Mouse (Mus musculus): ENCODE data around the gene Tymp. TPM values are rescaled to one million over a fixed set of nuclear protein-coding genes. Genes with fewer than 3 reads are reported as not detected.

The Tymp gene
- polyA plus RNA-seq, 1 experiment from 2014 or later = 1.3 TPM

GRCm38 (mm10) chr15:89390081-89390480 lies 13.2 kb upstream of the Tymp start:
- WGBS = 89% methylated on average over 10 of the region's 10 CpGs
- Histone ChIP-seq H3K4me1 (no peaks in the 10 kb centered on the region), H3K9ac (no peak overlapping the region)

GRCm38 (mm10) chr15:89387127-89387526 lies 10.3 kb upstream of the Tymp start:
- Histone ChIP-seq H3K4me3 (no peak overlapping the region), H3K27me3 (peaks cover 39% of the 10 kb centered on the region), H3K9ac (no peak overlapping the region), H3K36me3 (no peaks in the 10 kb centered on the region), H3K9me3 (no peaks in the 10 kb centered on the region), H3K27ac (no peak overlapping the region), H3K4me2 (replicated peaks) (no peak overlapping the region), H3K4me1 (no peaks in the 10 kb centered on the region)
- 47% methylated on average over 12 of the region's 12 CpGs for WGBS
- ATAC-seq (ENCODE audit: low FRiP score, low read depth) = no peak

More at GRCm38 (mm10) chr15:89390081-89390480, 13.2 kb upstream of the Tymp start:
- no peak overlapping the region for H3K4me3 ChIP-seq
- no peak overlapping the region for H3K4me2 ChIP-seq (replicated peaks)
- no peak overlapping the region for H3K27ac ChIP-seq
- peaks cover 20% of the 10 kb centered on the region for H3K27me3 ChIP-seq
- no peak for ATAC-seq (ENCODE audit: low FRiP score, low read depth)
- no peaks in the 10 kb centered on the region for H3K36me3 ChIP-seq
- H3K9me3 ChIP-seq = no peaks in the 10 kb centered on the region

- Histone ChIP-seq H3K9me3 (no peaks in the 10 kb centered on the region), H3K4me2 (replicated peaks) (no peak within 1 kb of the TSS), H3K27ac (no peak within 1 kb of the TSS), H3K36me3 (no peaks in the 10 kb centered on the region), H3K27me3 (peaks cover 61% of the 10 kb centered on the region), H3K4me1 (no peaks in the 10 kb centered on the region), H3K4me3 (no peak within 1 kb of the TSS), H3K9ac (no peak within 1 kb of the TSS)
- 87% methylated on average over 7 of the region's 7 CpGs for WGBS
- ATAC-seq (ENCODE audit: low FRiP score, low read depth) = no peak
Measured at GRCm38 (mm10) chr15:89384617-89385016, 7.8 kb upstream of the Tymp start, which contains the start of gene Klhdc7b. Gene Klhdc7b, plus strand, starts transcription at chr15:89384917.

- peaks cover 26% of the 10 kb centered on the region for H3K4me1 ChIP-seq
- no peak overlapping the region for H3K27ac ChIP-seq
- H3K9ac ChIP-seq = no peak overlapping the region
- H3K36me3 ChIP-seq = no peaks in the 10 kb centered on the region
- ATAC-seq (ENCODE audit: low FRiP score, low read depth) = no peak
- H3K27me3 ChIP-seq = peaks cover 79% of the 10 kb centered on the region
- 10% methylated on average over 10 of the region's 10 CpGs for WGBS
- peak overlapping the region; percentile 76 for H3K4me2 ChIP-seq (replicated peaks)
- H3K9me3 ChIP-seq = no peaks in the 10 kb centered on the region
- peak overlapping the region; percentile 46 for H3K4me3 ChIP-seq
Measured at GRCm38 (mm10) chr15:89379429-89379828, 2.6 kb upstream of the Tymp start.

- H3K27me3 ChIP-seq = peaks cover 79% of the 10 kb centered on the region
- peak within 1 kb of the TSS; percentile 46 for H3K4me3 ChIP-seq
- peak within 1 kb of the TSS; percentile 76 for H3K4me2 ChIP-seq (replicated peaks)
- no peaks in the 10 kb centered on the region for H3K9me3 ChIP-seq
- H3K9ac ChIP-seq = peak within 1 kb of the TSS; percentile 62
- peaks cover 30% of the 10 kb centered on the region for H3K4me1 ChIP-seq
- H3K36me3 ChIP-seq = no peaks in the 10 kb centered on the region
- H3K27ac ChIP-seq = no peak within 1 kb of the TSS
- WGBS = 1% methylated on average over 33 of the region's 33 CpGs
- ATAC-seq (ENCODE audit: low FRiP score, low read depth) = no peak
Measured at GRCm38 (mm10) chr15:89378831-89379401, 2.1 kb upstream of the Tymp start, which contains the start of gene Odf3b. Gene Odf3b, minus strand, starts transcription at chr15:89379282.

GRCm38 (mm10) chr15:89377938-89378828 lies 1.3 kb upstream of the Tymp start:
- 13% methylated on average over 43 of the region's 46 CpGs for WGBS
- Histone ChIP-seq H3K9me3 (no peaks in the 10 kb centered on the region), H3K4me3 (peak overlapping the region; percentile 46), H3K27ac (no peak overlapping the region), H3K27me3 (peaks cover 75% of the 10 kb centered on the region), H3K4me2 (replicated peaks) (peak overlapping the region; percentile 76), H3K4me1 (peaks cover 33% of the 10 kb centered on the region), H3K36me3 (no peaks in the 10 kb centered on the region), H3K9ac (peak overlapping the region; percentile 62)
- no peak for ATAC-seq (ENCODE audit: low FRiP score, low read depth)

GRCm38 (mm10) chr15:89377362-89377761 lies 523 bp upstream of the Tymp start:
- Histone ChIP-seq H3K4me1 (peaks cover 41% of the 10 kb centered on the region), H3K4me3 (no peak overlapping the region), H3K36me3 (peaks cover 4% of the 10 kb centered on the region), H3K9me3 (no peaks in the 10 kb centered on the region), H3K27ac (no peak overlapping the region), H3K4me2 (replicated peaks) (peak overlapping the region; percentile 27; the same call in 1 of the 2 replicates), H3K27me3 (peaks cover 69% of the 10 kb centered on the region), H3K9ac (peak overlapping the region; percentile 19; the same call in 1 of the 2 replicates)
- ATAC-seq (ENCODE audit: low FRiP score, low read depth) = no peak
- WGBS = 5% methylated on average over 18 of the region's 18 CpGs

- no peak overlapping the region for H3K4me2 ChIP-seq (replicated peaks)
- peaks cover 42% of the 10 kb centered on the region for H3K4me1 ChIP-seq
- ATAC-seq (ENCODE audit: low FRiP score, low read depth) = no peak
- H3K27ac ChIP-seq = no peak overlapping the region
- no peaks in the 10 kb centered on the region for H3K9me3 ChIP-seq
- WGBS = 78% methylated on average over 7 of the region's 7 CpGs
- peaks cover 18% of the 10 kb centered on the region for H3K36me3 ChIP-seq
- H3K9ac ChIP-seq = no peak overlapping the region
- peaks cover 58% of the 10 kb centered on the region for H3K27me3 ChIP-seq
- H3K4me3 ChIP-seq = no peak overlapping the region
Measured at GRCm38 (mm10) chr15:89376040-89376439, 799 bp downstream of the Tymp start.

GRCm38 (mm10) chr15:89374801-89375534 lies 1.9 kb downstream of the Tymp start:
- WGBS = 88% methylated on average over 17 of the region's 17 CpGs
- 0 out of 2 replicates have a peak overlapping the region, but pooled peaks have one; percentile 85 for H3K4me2 ChIP-seq (replicated peaks)

GRCm38 (mm10) chr15:89374340-89374739 lies 2.5 kb downstream of the Tymp start:
- peak overlapping the region; percentile 85 for H3K4me2 ChIP-seq (replicated peaks)
- peaks cover 35% of the 10 kb centered on the region for H3K36me3 ChIP-seq
- no peak for ATAC-seq (ENCODE audit: low FRiP score, low read depth)
- H3K9me3 ChIP-seq = no peaks in the 10 kb centered on the region
- H3K4me3 ChIP-seq = peak overlapping the region; percentile 66
- peak overlapping the region; percentile 84 for H3K9ac ChIP-seq
- peak overlapping the region; percentile 87; the same call in 1 of the 2 replicates for H3K27ac ChIP-seq
- 42% methylated on average over 9 of the region's 9 CpGs for WGBS
- H3K27me3 ChIP-seq = peaks cover 42% of the 10 kb centered on the region
- H3K4me1 ChIP-seq = peaks cover 40% of the 10 kb centered on the region

More at GRCm38 (mm10) chr15:89374801-89375534, 1.9 kb downstream of the Tymp start:
- Histone ChIP-seq H3K9me3 (no peaks in the 10 kb centered on the region), H3K4me1 (peaks cover 42% of the 10 kb centered on the region), H3K27ac (no peak overlapping the region), H3K27me3 (peaks cover 47% of the 10 kb centered on the region), H3K9ac (0 out of 2 replicates have a peak overlapping the region, but pooled peaks have one; percentile 84), H3K36me3 (peaks cover 28% of the 10 kb centered on the region), H3K4me3 (no peak overlapping the region)
- no peak for ATAC-seq (ENCODE audit: low FRiP score, low read depth)

- Histone ChIP-seq H3K4me2 (replicated peaks) (peak within 1 kb of the TSS; percentile 85), H3K4me3 (peak within 1 kb of the TSS; percentile 66), H3K9me3 (no peaks in the 10 kb centered on the region), H3K4me1 (peaks cover 34% of the 10 kb centered on the region), H3K27ac (peak within 1 kb of the TSS; percentile 87), H3K9ac (peak within 1 kb of the TSS; percentile 84), H3K27me3 (peaks cover 36% of the 10 kb centered on the region), H3K36me3 (peaks cover 40% of the 10 kb centered on the region)
- peak; percentile 84 for ATAC-seq (ENCODE audit: low FRiP score, low read depth)
- WGBS = under 1% methylated on average over 42 of the region's 42 CpGs
Measured at GRCm38 (mm10) chr15:89373762-89374248, 3.0 kb downstream of the Tymp start, which contains the start of gene Sco2. Gene Sco2, minus strand, starts transcription at chr15:89373846.
